Mouse (Mus musculus) MEL (cell line): Measurements from ENCODE around the gene Zbed6.

Experiments
- CHD1 ChIP-seq: IDR thresholded peaks from 2 replicates; pipeline ENCODE4 v1.6.1; 2012; ENCODE audit warnings: low read depth, mild to moderate bottlenecking, inconsistent platforms, low read length, improper control_type of control experiment
- CTCF ChIP-seq, 3 experiments: IDR thresholded peaks in 2 of 3; conservative IDR thresholded peaks in 1 of 3; 2 replicates each; pipeline ENCODE4 v1.5.1; 2011 to 2012; ENCODE audit warnings: low read length in 3 of 3, low read depth in 2 of 3, mild to moderate bottlenecking in 2 of 3, improper control_type of control experiment in 1 of 3, inconsistent platforms in 1 of 3, mixed read lengths in 1 of 3, moderate library complexity in 1 of 3; ENCODE audit not compliant: control insufficient read depth in 1 of 3, insufficient read depth in 1 of 3, poor library complexity in 1 of 3, severe bottlenecking in 1 of 3
- EP300 ChIP-seq, 2 experiments: IDR thresholded peaks; 2 replicates each; pipeline ENCODE4 v1.6.1; 2011; ENCODE audit warnings: improper control_type of control experiment in 2 of 2, low read length in 2 of 2, low read depth in 1 of 2, mild to moderate bottlenecking in 1 of 2
- MYC ChIP-seq: IDR thresholded peaks from 2 replicates; pipeline ENCODE4 v1.6.1; 2011; ENCODE audit warnings: low read depth, mild to moderate bottlenecking, low read length, improper control_type of control experiment, moderate library complexity
- POLR2A ChIP-seq, 2 experiments: IDR thresholded peaks; 2 replicates each; pipeline ENCODE4 v1.6.1; 2011 to 2012; ENCODE audit warnings: low read length in 2 of 2, mild to moderate bottlenecking in 2 of 2, control low read depth in 1 of 2, improper control_type of control experiment in 1 of 2, low read depth in 1 of 2, moderate library complexity in 1 of 2; ENCODE audit not compliant: control insufficient read depth in 1 of 2, insufficient read depth in 1 of 2, poor library complexity in 1 of 2
- POLR2AphosphoS2 ChIP-seq: IDR thresholded peaks from 2 replicates; pipeline ENCODE4 v1.6.1; 2011; ENCODE audit warnings: low read length, improper control_type of control experiment
- SMC3 ChIP-seq: IDR thresholded peaks from 2 replicates; pipeline ENCODE4 v1.6.1; 2011; ENCODE audit warnings: low read depth, low read length, improper control_type of control experiment
- TCF12 ChIP-seq: IDR thresholded peaks from 2 replicates; pipeline ENCODE4 v1.6.1; 2014; ENCODE audit warnings: low read depth, mild to moderate bottlenecking, inconsistent platforms, low read length, improper control_type of control experiment, moderate library complexity
- UBTF ChIP-seq: IDR thresholded peaks from 2 replicates; pipeline ENCODE4 v1.6.1; 2012; ENCODE audit warnings: low read depth, mild to moderate bottlenecking, inconsistent platforms, low read length, improper control_type of control experiment, moderate library complexity, borderline replicate concordance; ENCODE audit not compliant: insufficient read depth
- USF1 ChIP-seq: IDR thresholded peaks from 2 replicates; pipeline ENCODE4 v1.6.1; 2014; ENCODE audit warnings: low read depth, mild to moderate bottlenecking, inconsistent platforms, low read length, improper control_type of control experiment, moderate library complexity

DNA sequence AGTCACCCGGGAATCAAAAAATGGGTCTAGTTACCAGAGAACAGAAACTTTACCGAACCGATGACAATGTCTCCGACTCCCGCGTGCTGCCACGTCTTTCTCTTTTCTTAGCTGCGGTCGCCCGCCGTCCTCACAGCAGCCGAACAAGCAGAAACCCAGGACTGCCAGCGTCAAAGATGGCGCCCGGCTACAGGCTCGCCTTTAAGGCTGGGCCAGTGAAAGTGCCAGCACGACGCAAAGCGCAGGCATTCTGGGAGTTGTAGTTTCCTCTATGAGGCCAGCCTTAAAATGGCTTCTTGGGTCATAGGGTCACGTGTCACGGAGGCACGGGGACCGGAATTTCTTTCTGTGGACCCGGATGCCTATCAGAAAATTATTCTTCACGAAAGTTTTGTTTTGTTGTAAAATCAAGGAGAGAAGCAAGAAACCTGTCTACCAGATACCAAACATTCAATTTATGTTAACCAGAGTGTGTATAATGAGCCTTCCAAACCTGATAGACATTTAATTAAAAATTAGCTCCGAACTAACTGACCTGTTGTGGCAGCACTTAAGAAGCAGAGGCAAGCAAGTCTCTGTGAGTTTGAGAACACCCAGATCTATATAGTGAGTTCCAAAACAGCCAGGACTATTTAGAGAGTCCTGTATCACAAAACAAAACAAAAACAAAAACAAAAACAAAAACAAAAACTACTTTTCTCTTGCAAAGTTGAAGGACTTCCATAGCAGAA is 683 bp upstream of the Zbed6 start, which contains the start of gene Gm38394:
- TF ChIP-seq EP300 (IDR thresholded peaks at IDR 0.05; ENCODE audit: low read depth in 1 of 2, low read length in 2 of 2) (no peak; a peak in 1 of 4 replicates), UBTF (no peak), MYC (peak; percentile 94), POLR2A (IDR thresholded peaks at IDR 0.05; ENCODE audit: control insufficient read depth in 1 of 2, insufficient read depth in 1 of 2, low read depth in 1 of 2, low read length in 2 of 2, poor library complexity in 1 of 2) (peak; percentile 60 to 89; a peak in 3 of 4 replicates), USF1 (peak; percentile 98), CTCF (IDR thresholded peaks at IDR 0.05 in 2 of 3, conservative IDR thresholded peaks at IDR 0.05 in 1 of 3; ENCODE audit: control insufficient read depth in 1 of 3, insufficient read depth in 1 of 3, low read depth in 2 of 3, low read length in 3 of 3, poor library complexity in 1 of 3, severe bottlenecking in 1 of 3) (no peak), TCF12 (peak; percentile 38), POLR2AphosphoS2 (no peak), SMC3 (no peak), CHD1 (no peak)
